Mouse (Mus musculus): ENCODE measurements around the gene Gltpd2. TPM values are rescaled to one million over a fixed set of nuclear protein-coding genes. Genes with fewer than 3 reads are reported as not detected.

The Gltpd2 gene
- polyA plus RNA-seq, 1 experiment from 2014 or later: not detected

- Histone ChIP-seq H3K9ac (ENCODE audit: low read length) (peak within 1 kb of the TSS; percentile 82), H3K4me1 (ENCODE audit: control insufficient read depth, insufficient read depth, low read length) (peaks cover 31% of the 10 kb centered on the region), H3K27me3 (ENCODE audit: control insufficient read depth, insufficient read depth, low read length) (no peaks in the 10 kb centered on the region), H3K9me3 (ENCODE audit: control insufficient read depth, low read length) (no peaks in the 10 kb centered on the region), H3K4me3 (ENCODE audit: low read depth, low read length) (peak within 1 kb of the TSS; percentile 81), H3K36me3 (ENCODE audit: control insufficient read depth, insufficient read depth, low read length) (no peaks in the 10 kb centered on the region), H3K4me2 (ENCODE audit: low read depth) (peak within 1 kb of the TSS; percentile 93), H3K27ac (ENCODE audit: low read depth, low read length) (peak within 1 kb of the TSS; percentile 56)
- under 1% methylated on average over 44 of the region's 57 CpGs for WGBS
- ATAC-seq (ENCODE audit: insufficient read depth, low FRiP score, low TSS enrichment) (peak; percentile 87), DNase-seq (ENCODE audit: low spot score) (peak; percentile 97)
These were observed 43.4 kb downstream of the Gltpd2 start, which contains the start of gene Mink1 for GRCm38 (mm10) chr11:70562287-70562994. Gene Mink1, plus strand, starts transcription at chr11:70562881.

- H3K4me2 ChIP-seq (ENCODE audit: low read depth): peak overlapping the region; percentile 93
- H3K27me3 ChIP-seq (ENCODE audit: control insufficient read depth, insufficient read depth, low read length): no peaks in the 10 kb centered on the region
- H3K9ac ChIP-seq (ENCODE audit: low read length): peak overlapping the region; percentile 82
- H3K27ac ChIP-seq (ENCODE audit: low read depth, low read length): peak overlapping the region; percentile 56
- no peaks in the 10 kb centered on the region for H3K36me3 ChIP-seq (ENCODE audit: control insufficient read depth, insufficient read depth, low read length)
- H3K4me1 ChIP-seq (ENCODE audit: control insufficient read depth, insufficient read depth, low read length): peaks cover 31% of the 10 kb centered on the region
- H3K9me3 ChIP-seq (ENCODE audit: control insufficient read depth, low read length): no peaks in the 10 kb centered on the region
- peak overlapping the region; percentile 81 for H3K4me3 ChIP-seq (ENCODE audit: low read depth, low read length)
- ATAC-seq (ENCODE audit: insufficient read depth, low FRiP score, low TSS enrichment): peak; percentile 68; the same call in 1 of the 2 replicates
- WGBS: 0% methylated on average over 19 of the region's 31 CpGs
- DNase-seq (ENCODE audit: low spot score): peak; percentile 25
These were observed 44.0 kb downstream of the Gltpd2 start for GRCm38 (mm10) chr11:70562995-70563469.

GRCm38 (mm10) chr11:70563470-70564275 lies 44.7 kb downstream of the Gltpd2 start:
- ATAC-seq (ENCODE audit: insufficient read depth, low FRiP score, low TSS enrichment) (no peak), DNase-seq (ENCODE audit: low spot score) (peak; percentile 39)
- peak overlapping the region; percentile 82 for H3K9ac ChIP-seq (ENCODE audit: low read length)
- H3K4me1 ChIP-seq (ENCODE audit: control insufficient read depth, insufficient read depth, low read length): peaks cover 31% of the 10 kb centered on the region
- no peak overlapping the region for H3K27ac ChIP-seq (ENCODE audit: low read depth, low read length)
- no peaks in the 10 kb centered on the region for H3K36me3 ChIP-seq (ENCODE audit: control insufficient read depth, insufficient read depth, low read length)
- peak overlapping the region; percentile 81 for H3K4me3 ChIP-seq (ENCODE audit: low read depth, low read length)
- 2% methylated on average over 25 of the region's 25 CpGs for WGBS
- H3K9me3 ChIP-seq (ENCODE audit: control insufficient read depth, low read length): no peaks in the 10 kb centered on the region
- peak overlapping the region; percentile 93 for H3K4me2 ChIP-seq (ENCODE audit: low read depth)
- no peaks in the 10 kb centered on the region for H3K27me3 ChIP-seq (ENCODE audit: control insufficient read depth, insufficient read depth, low read length)

- H3K4me2 ChIP-seq (ENCODE audit: low read depth): peak overlapping the region; percentile 93
- 0 out of 2 replicates have a peak overlapping the region, but pooled peaks have one; percentile 82 for H3K9ac ChIP-seq (ENCODE audit: low read length)
- H3K9me3 ChIP-seq (ENCODE audit: control insufficient read depth, low read length): no peaks in the 10 kb centered on the region
- H3K36me3 ChIP-seq (ENCODE audit: control insufficient read depth, insufficient read depth, low read length): no peaks in the 10 kb centered on the region
- H3K4me3 ChIP-seq (ENCODE audit: low read depth, low read length): no peak overlapping the region; the same call in 1 of the 2 replicates
- peaks cover 31% of the 10 kb centered on the region for H3K4me1 ChIP-seq (ENCODE audit: control insufficient read depth, insufficient read depth, low read length)
- no peak for ATAC-seq (ENCODE audit: insufficient read depth, low FRiP score, low TSS enrichment)
- no peak for DNase-seq (ENCODE audit: low spot score)
- H3K27me3 ChIP-seq (ENCODE audit: control insufficient read depth, insufficient read depth, low read length): no peaks in the 10 kb centered on the region
- WGBS: 33% methylated on average over 4 of the region's 4 CpGs
- no peak overlapping the region for H3K27ac ChIP-seq (ENCODE audit: low read depth, low read length)
These were observed 45.4 kb downstream of the Gltpd2 start for GRCm38 (mm10) chr11:70564276-70564873.

- Histone ChIP-seq H3K9ac (ENCODE audit: low read length) (no peak overlapping the region), H3K27ac (ENCODE audit: low read depth, low read length) (no peak overlapping the region), H3K36me3 (ENCODE audit: control insufficient read depth, insufficient read depth, low read length) (no peaks in the 10 kb centered on the region), H3K4me3 (ENCODE audit: low read depth, low read length) (no peak overlapping the region), H3K4me2 (ENCODE audit: low read depth) (no peak overlapping the region), H3K4me1 (ENCODE audit: control insufficient read depth, insufficient read depth, low read length) (peaks cover 31% of the 10 kb centered on the region), H3K27me3 (ENCODE audit: control insufficient read depth, insufficient read depth, low read length) (no peaks in the 10 kb centered on the region), H3K9me3 (ENCODE audit: control insufficient read depth, low read length) (no peaks in the 10 kb centered on the region)
- ATAC-seq (ENCODE audit: insufficient read depth, low FRiP score, low TSS enrichment): no peak
- no peak for DNase-seq (ENCODE audit: low spot score)
- 53% methylated on average over 7 of the region's 7 CpGs for WGBS
These were observed 47.6 kb downstream of the Gltpd2 start for GRCm38 (mm10) chr11:70566586-70566985.

Other genes starting within 250 kb of the Gltpd2 start
- not detected in 2 replicates for gene Alox12e, start 196.6 kb upstream of the Gltpd2 start, polyA plus RNA-seq (2014; fragmentation: Nextera tagmentation; extraction: Ambion mirVana)
- not detected in 2 replicates for gene Alox15, start 167.2 kb upstream of the Gltpd2 start, polyA plus RNA-seq (2014; fragmentation: Nextera tagmentation; extraction: Ambion mirVana)
- 38.3 and 41.8 TPM in 2 replicates for gene Pelp1, start 109.2 kb upstream of the Gltpd2 start, polyA plus RNA-seq (2014; fragmentation: Nextera tagmentation; extraction: Ambion mirVana)
- 24.2 and 31.0 TPM in 2 replicates for gene Arrb2, start 86.6 kb upstream of the Gltpd2 start, polyA plus RNA-seq (2014; fragmentation: Nextera tagmentation; extraction: Ambion mirVana)
- gene Med11, start 67.3 kb upstream of the Gltpd2 start, polyA plus RNA-seq (2014; fragmentation: Nextera tagmentation; extraction: Ambion mirVana): 39.1 and 41.6 TPM in 2 replicates
- 0.19 TPM in 1 of 2 replicates, not detected in the other for gene Zmynd15, start 59.8 kb upstream of the Gltpd2 start, polyA plus RNA-seq (2014; fragmentation: Nextera tagmentation; extraction: Ambion mirVana)
- gene Cxcl16, start 59.2 kb upstream of the Gltpd2 start, polyA plus RNA-seq (2014; fragmentation: Nextera tagmentation; extraction: Ambion mirVana): 0.84 and 0.93 TPM in 2 replicates
- gene Tm4sf5, start 14.0 kb upstream of the Gltpd2 start, polyA plus RNA-seq (2014; fragmentation: Nextera tagmentation; extraction: Ambion mirVana): not detected in 2 replicates
- gene Vmo1, start 4.6 kb upstream of the Gltpd2 start, polyA plus RNA-seq (2014; fragmentation: Nextera tagmentation; extraction: Ambion mirVana): 0.39 TPM in 1 of 2 replicates, not detected in the other
- 898 and 923 TPM in 2 replicates for gene Psmb6, start 6.2 kb downstream of the Gltpd2 start, polyA plus RNA-seq (2014; fragmentation: Nextera tagmentation; extraction: Ambion mirVana)
- not detected in 2 replicates for gene Gm40193, start 13.7 kb downstream of the Gltpd2 start, polyA plus RNA-seq (2014; fragmentation: Nextera tagmentation; extraction: Ambion mirVana)
- gene Pld2, start 20.9 kb downstream of the Gltpd2 start, polyA plus RNA-seq (2014; fragmentation: Nextera tagmentation; extraction: Ambion mirVana): 2.9 and 4.0 TPM in 2 replicates
- 15.0 and 16.0 TPM in 2 replicates for gene Mink1, start 43.7 kb downstream of the Gltpd2 start, polyA plus RNA-seq (2014; fragmentation: Nextera tagmentation; extraction: Ambion mirVana)
- gene 4930544D05Rik, start 96.7 kb downstream of the Gltpd2 start, polyA plus RNA-seq (2014; fragmentation: Nextera tagmentation; extraction: Ambion mirVana): not detected in 2 replicates
- 0.41 TPM in 1 of 2 replicates, not detected in the other for gene Chrne, start 100.0 kb downstream of the Gltpd2 start, polyA plus RNA-seq (2014; fragmentation: Nextera tagmentation; extraction: Ambion mirVana)
- 1.3 and 1.6 TPM in 2 replicates for gene Gp1ba, start 119.9 kb downstream of the Gltpd2 start, polyA plus RNA-seq (2014; fragmentation: Nextera tagmentation; extraction: Ambion mirVana)
- 86.4 and 92.9 TPM in 2 replicates for gene Rnf167, start 128.0 kb downstream of the Gltpd2 start, polyA plus RNA-seq (2014; fragmentation: Nextera tagmentation; extraction: Ambion mirVana)
- gene Slc25a11, start 128.3 kb downstream of the Gltpd2 start, polyA plus RNA-seq (2014; fragmentation: Nextera tagmentation; extraction: Ambion mirVana): 142 and 146 TPM in 2 replicates
- gene Pfn1, start 135.4 kb downstream of the Gltpd2 start, polyA plus RNA-seq (2014; fragmentation: Nextera tagmentation; extraction: Ambion mirVana): 1,399 and 1,464 TPM in 2 replicates
- gene Eno3, start 138.0 kb downstream of the Gltpd2 start, polyA plus RNA-seq (2014; fragmentation: Nextera tagmentation; extraction: Ambion mirVana): 39.3 and 48.9 TPM in 2 replicates
- 146 and 152 TPM in 2 replicates for gene Spag7, start 150.2 kb downstream of the Gltpd2 start, polyA plus RNA-seq (2014; fragmentation: Nextera tagmentation; extraction: Ambion mirVana)
- gene Camta2, start 168.9 kb downstream of the Gltpd2 start, polyA plus RNA-seq (2014; fragmentation: Nextera tagmentation; extraction: Ambion mirVana): 10.7 and 10.8 TPM in 2 replicates
- gene Inca1, start 181.0 kb downstream of the Gltpd2 start, polyA plus RNA-seq (2014; fragmentation: Nextera tagmentation; extraction: Ambion mirVana): 0.86 and 1.3 TPM in 2 replicates
- gene Kif1c, start 181.4 kb downstream of the Gltpd2 start, polyA plus RNA-seq (2014; fragmentation: Nextera tagmentation; extraction: Ambion mirVana): 5.4 and 6.5 TPM in 2 replicates
- gene Zfp3, start 245.0 kb downstream of the Gltpd2 start, polyA plus RNA-seq (2014; fragmentation: Nextera tagmentation; extraction: Ambion mirVana): 9.9 and 10.6 TPM in 2 replicates

Measured in neural tube, embryonic 11.5 days (tissue).